Mouse (Mus musculus): ENCODE measurements around the gene Acsbg1. TPM values are rescaled to one million over a fixed set of nuclear protein-coding genes. Genes with fewer than 3 reads are reported as not detected.

Gene Acsbg1
- total and polyA plus RNA-seq, 2 experiments from 2014 or later: 38.9 to 45.4 TPM

DNA sequence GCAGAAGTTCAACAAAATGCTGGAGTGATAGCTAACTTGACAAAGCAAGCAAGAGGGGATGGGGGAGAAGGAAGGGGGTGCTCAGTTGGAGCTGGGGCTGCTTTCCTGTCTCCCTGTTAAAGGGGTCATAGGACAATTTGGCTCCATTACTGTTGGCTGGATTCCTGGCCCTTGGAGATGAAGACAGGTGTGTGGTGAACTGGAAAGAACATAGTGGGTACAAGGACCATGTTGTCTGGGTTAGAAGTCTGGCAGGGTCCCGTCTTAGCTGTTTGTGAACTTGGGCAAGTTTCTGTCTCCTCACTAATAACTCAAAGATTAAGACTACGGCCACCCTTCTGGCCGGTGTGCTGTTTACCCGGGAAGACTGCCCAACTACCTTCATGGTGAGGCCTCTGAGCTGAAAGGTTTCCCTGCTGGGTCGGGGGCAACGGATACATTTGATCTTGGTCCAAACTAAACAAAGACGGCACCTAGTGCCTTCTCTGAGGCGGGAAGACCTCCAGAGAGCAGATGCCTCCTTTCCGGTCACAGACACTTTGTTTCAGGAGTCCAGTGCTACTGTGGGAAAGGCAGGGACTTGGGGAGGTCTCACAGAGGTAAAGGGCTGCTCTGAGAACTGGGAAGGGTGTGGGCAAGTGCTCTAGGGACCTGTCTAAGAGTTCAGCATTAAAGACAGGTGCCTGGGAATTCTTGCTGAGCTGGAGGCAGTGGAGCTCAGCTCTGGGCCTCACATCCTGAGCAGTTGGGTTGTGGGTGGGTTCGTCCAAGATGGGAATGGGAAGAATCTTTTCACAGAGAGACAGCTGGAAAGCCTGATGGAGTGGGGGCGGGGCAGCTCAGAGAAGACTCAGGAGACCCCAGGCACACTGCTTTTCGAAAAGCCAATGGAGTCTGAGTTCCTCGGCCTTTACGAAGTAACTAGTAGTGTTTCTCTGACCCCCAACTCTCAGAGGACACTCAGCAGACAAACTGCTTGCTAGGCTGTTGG lies 25.9 kb upstream of the Acsbg1 start:
- Histone ChIP-seq H3K9me3 (ENCODE audit: low read length) (no peaks in the 10 kb centered on the region), H3K36me3 (ENCODE audit: insufficient read depth) (no peaks in the 10 kb centered on the region), H3K9ac (no peak overlapping the region), H3K4me3 (ENCODE audit: low read depth, low read length) (no peak overlapping the region), H3K27ac (ENCODE audit: low read depth, low read length) (no peak overlapping the region), H3K27me3 (ENCODE audit: insufficient read depth, low read length) (no peaks in the 10 kb centered on the region), H3K4me1 (ENCODE audit: insufficient read depth) (no peaks in the 10 kb centered on the region), H3K4me2 (ENCODE audit: low read depth) (no peak overlapping the region)
- DNase-seq (no peak), ATAC-seq (no peak)
- 57% methylated on average over 14 of the region's 14 CpGs for WGBS
- TF ChIP-seq CTCF (IDR thresholded peaks at IDR 0.05; ENCODE audit: low read depth): no peak

- WGBS: 73% methylated on average over 7 of the region's 7 CpGs
- Histone ChIP-seq H3K36me3 (ENCODE audit: insufficient read depth) (no peaks in the 10 kb centered on the region), H3K27ac (ENCODE audit: low read depth, low read length) (no peak overlapping the region), H3K4me3 (ENCODE audit: low read depth, low read length) (no peak overlapping the region), H3K27me3 (ENCODE audit: insufficient read depth, low read length) (no peaks in the 10 kb centered on the region), H3K9ac (no peak overlapping the region), H3K4me2 (ENCODE audit: low read depth) (no peak overlapping the region), H3K4me1 (ENCODE audit: insufficient read depth) (no peaks in the 10 kb centered on the region), H3K9me3 (ENCODE audit: low read length) (no peaks in the 10 kb centered on the region)
- ATAC-seq: no peak
- TF ChIP-seq CTCF (IDR thresholded peaks at IDR 0.05; ENCODE audit: low read depth): no peak
- DNase-seq: no peak
Measured at GRCm38 (mm10) chr9:54683814-54684605, 22.3 kb upstream of the Acsbg1 start.

DNA sequence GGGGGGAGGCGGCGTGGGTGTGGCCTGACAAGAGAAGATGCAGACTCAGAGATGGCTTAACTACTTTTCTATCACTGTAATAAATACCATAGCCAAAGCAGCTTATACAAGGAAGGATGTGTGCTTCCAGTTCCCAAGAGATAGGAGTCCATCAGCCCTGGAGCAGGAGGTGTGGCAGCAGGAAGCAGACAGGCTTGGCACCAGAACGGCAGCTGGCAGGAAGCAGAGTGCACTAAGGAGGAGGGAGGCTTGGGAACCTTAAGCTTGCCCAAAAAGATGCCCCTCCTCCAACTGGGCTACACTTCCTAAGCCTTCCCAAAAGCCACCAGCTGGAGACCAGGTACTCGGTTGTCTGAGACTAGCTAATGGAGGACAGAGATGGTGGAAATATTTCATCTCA lies 21.2 kb upstream of the Acsbg1 start:
- H3K9me3 ChIP-seq (ENCODE audit: low read length): no peaks in the 10 kb centered on the region
- H3K27me3 ChIP-seq (ENCODE audit: insufficient read depth, low read length): no peaks in the 10 kb centered on the region
- no peak for TF ChIP-seq CTCF (IDR thresholded peaks at IDR 0.05; ENCODE audit: low read depth)
- no peak overlapping the region for H3K4me3 ChIP-seq (ENCODE audit: low read depth, low read length)
- ATAC-seq: no peak
- H3K4me1 ChIP-seq (ENCODE audit: insufficient read depth): no peaks in the 10 kb centered on the region
- DNase-seq: no peak
- no peak overlapping the region for H3K9ac ChIP-seq
- 59% methylated on average over 4 of the region's 4 CpGs for WGBS
- no peak overlapping the region for H3K27ac ChIP-seq (ENCODE audit: low read depth, low read length)
- H3K4me2 ChIP-seq (ENCODE audit: low read depth): no peak overlapping the region
- no peaks in the 10 kb centered on the region for H3K36me3 ChIP-seq (ENCODE audit: insufficient read depth)

GRCm38 (mm10) chr9:54676531-54676986 lies 14.9 kb upstream of the Acsbg1 start:
- peak overlapping the region; percentile 37 for H3K9ac ChIP-seq
- no peaks in the 10 kb centered on the region for H3K27me3 ChIP-seq (ENCODE audit: insufficient read depth, low read length)
- no peaks in the 10 kb centered on the region for H3K9me3 ChIP-seq (ENCODE audit: low read length)
- peak overlapping the region; percentile 51 for H3K4me2 ChIP-seq (ENCODE audit: low read depth)
- no peaks in the 10 kb centered on the region for H3K36me3 ChIP-seq (ENCODE audit: insufficient read depth)
- TF ChIP-seq CTCF (IDR thresholded peaks at IDR 0.05; ENCODE audit: low read depth): peak; percentile 90
- no peak overlapping the region for H3K27ac ChIP-seq (ENCODE audit: low read depth, low read length)
- peak; percentile 83 for ATAC-seq
- H3K4me3 ChIP-seq (ENCODE audit: low read depth, low read length): 0 out of 2 replicates have a peak overlapping the region, but pooled peaks have one; percentile 17
- no peaks in the 10 kb centered on the region for H3K4me1 ChIP-seq (ENCODE audit: insufficient read depth)
- peak; percentile 86 for DNase-seq
- WGBS: 2% methylated on average over 14 of the region's 14 CpGs

DNA sequence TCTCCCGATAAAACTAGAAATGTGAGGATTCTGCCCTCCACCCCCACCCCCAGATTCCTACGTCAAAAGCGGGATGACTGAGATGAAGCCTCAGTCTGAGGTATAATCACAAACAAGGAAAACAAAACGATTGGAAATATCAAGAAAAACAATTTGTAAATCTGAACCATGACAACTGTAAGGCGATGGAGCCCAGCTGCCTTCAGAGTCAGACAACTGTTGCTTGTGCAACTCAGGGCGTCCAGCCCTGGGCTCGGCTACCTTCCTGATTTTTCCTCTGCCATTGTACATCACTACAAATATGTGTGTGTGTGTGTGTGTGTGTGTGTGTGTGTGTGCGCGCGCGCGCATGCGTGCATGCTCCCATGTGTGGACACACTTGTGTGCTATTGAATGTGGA lies 12.2 kb upstream of the Acsbg1 start:
- Histone ChIP-seq H3K36me3 (ENCODE audit: insufficient read depth) (no peaks in the 10 kb centered on the region), H3K27ac (ENCODE audit: low read depth, low read length) (no peak overlapping the region), H3K4me2 (ENCODE audit: low read depth) (no peak overlapping the region), H3K9ac (no peak overlapping the region), H3K27me3 (ENCODE audit: insufficient read depth, low read length) (no peaks in the 10 kb centered on the region), H3K4me3 (ENCODE audit: low read depth, low read length) (no peak overlapping the region), H3K9me3 (ENCODE audit: low read length) (no peaks in the 10 kb centered on the region), H3K4me1 (ENCODE audit: insufficient read depth) (no peaks in the 10 kb centered on the region)
- no peak for TF ChIP-seq CTCF (IDR thresholded peaks at IDR 0.05; ENCODE audit: low read depth)
- ATAC-seq: no peak
- 88% methylated on average over 13 of the region's 13 CpGs for WGBS
- no peak for DNase-seq

GRCm38 (mm10) chr9:54671962-54672361 lies 10.3 kb upstream of the Acsbg1 start:
- 82% methylated on average over 3 of the region's 3 CpGs for WGBS
- no peak overlapping the region for H3K4me3 ChIP-seq (ENCODE audit: low read depth, low read length)
- no peaks in the 10 kb centered on the region for H3K4me1 ChIP-seq (ENCODE audit: insufficient read depth)
- no peak for DNase-seq
- H3K4me2 ChIP-seq (ENCODE audit: low read depth): no peak overlapping the region
- H3K27ac ChIP-seq (ENCODE audit: low read depth, low read length): no peak overlapping the region
- H3K36me3 ChIP-seq (ENCODE audit: insufficient read depth): no peaks in the 10 kb centered on the region
- ATAC-seq: no peak
- H3K9ac ChIP-seq: no peak overlapping the region
- no peak for TF ChIP-seq CTCF (IDR thresholded peaks at IDR 0.05; ENCODE audit: low read depth)
- no peaks in the 10 kb centered on the region for H3K9me3 ChIP-seq (ENCODE audit: low read length)
- no peaks in the 10 kb centered on the region for H3K27me3 ChIP-seq (ENCODE audit: insufficient read depth, low read length)

All from forebrain, postnatal 0 days (tissue).